Mouse (Mus musculus) erythroblast, embryonic 14.5 days (primary cell): ENCODE measurements around the gene Mapk10.

Experiments used
- GATA1 ChIP-seq: IDR thresholded peaks from 2 replicates; pipeline ENCODE4 v1.6.1; 2012; ENCODE audit warnings: low read length, inconsistent platforms, mixed read lengths
- TAL1 ChIP-seq: IDR thresholded peaks from 3 replicates; pipeline ENCODE4 v1.6.1; 2012; ENCODE audit warnings: low read length, inconsistent platforms, mixed read lengths

GRCm38 (mm10) chr5:103210644-103211043 lies 490 bp downstream of the Mapk10 start:
- TF ChIP-seq TAL1 (no peak), GATA1 (no peak)
